Mouse (Mus musculus): Measurements from ENCODE around the gene Scd1. TPM values are rescaled to one million over a fixed set of nuclear protein-coding genes. Genes with fewer than 3 reads are reported as not detected.

The Scd1 gene
- 100 to 1,000 TPM; 141 to 168 TPM for total RNA-seq (2021)

DNA sequence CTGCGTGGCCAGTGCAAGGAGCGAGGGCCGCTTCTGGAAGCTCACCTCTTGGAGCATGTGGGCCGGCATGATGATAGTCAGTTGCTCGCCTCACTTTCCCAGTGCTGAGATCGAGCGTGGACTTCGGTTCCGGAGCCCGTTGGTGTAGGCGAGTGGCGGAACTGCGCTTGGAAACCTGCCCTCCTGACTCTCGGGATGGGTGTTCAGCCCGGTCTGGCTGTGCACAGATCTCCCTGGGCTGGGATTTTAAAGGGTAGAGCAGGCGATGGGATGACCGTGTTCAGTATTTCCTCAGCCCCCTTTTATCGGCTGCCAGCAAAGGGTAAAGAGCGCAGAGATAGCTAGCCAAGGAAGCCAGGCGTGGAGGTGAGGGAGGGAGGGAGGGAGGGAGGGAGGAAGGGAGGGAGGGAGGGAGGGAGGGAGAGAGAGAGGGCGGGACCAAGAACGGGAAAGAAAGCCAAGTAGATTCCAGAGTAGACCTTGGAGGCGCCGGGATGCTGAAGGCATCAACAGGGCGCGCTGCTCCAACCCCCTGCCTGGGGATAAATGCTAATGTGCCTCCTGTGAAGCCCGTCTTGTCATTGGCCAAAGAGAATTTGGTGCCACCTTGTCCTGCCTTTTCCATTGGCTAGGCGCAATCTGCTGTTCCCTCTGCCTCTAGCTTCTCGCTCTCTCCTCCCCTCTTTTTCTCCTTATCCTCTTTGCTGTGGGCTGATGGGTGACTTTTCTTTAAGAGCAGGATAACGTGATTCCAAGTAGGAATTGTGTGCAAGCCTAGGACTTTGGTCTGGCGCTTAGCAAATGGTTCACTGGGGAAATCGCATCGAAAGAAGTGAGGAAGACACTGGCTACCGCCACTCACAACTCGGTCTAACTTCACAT is at the start of gene Scd1:
TSS of gene Scd1 (minus strand) at position 539 of the 882 bp plus-strand sequence.
- intact Hi-C loops (cut with DNase I) = loop anchor here (5.0 kb wide), 2 partner anchors 110 to 160 kb away; no protein-coding TSS in a partner anchor
- peak; percentile 68 to 72 for DNase-seq (ENCODE audit: low spot score in 2 of 2)

DNA sequence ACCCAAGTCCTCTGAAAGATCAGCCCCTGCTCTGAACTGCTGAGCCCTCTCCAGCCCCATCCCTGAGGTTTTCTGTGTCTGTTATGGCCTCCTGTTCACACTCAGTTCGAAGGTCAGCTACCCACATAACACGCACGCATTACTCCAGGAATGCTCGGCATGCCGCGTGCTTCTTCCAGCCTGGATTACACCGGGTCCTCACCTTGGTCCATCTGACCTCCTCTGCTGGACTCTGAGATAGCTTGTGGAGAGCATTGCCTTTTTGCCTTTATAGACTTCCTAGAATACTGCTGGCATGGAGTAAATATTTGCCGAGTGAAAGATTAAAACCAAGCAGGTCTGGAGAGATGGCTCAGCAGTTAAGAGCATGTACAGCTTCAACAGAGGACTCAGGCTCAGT is 47.7 kb upstream of the Scd1 start:
- intact Hi-C loops (cut with DNase I) = no loop called here

DNA sequence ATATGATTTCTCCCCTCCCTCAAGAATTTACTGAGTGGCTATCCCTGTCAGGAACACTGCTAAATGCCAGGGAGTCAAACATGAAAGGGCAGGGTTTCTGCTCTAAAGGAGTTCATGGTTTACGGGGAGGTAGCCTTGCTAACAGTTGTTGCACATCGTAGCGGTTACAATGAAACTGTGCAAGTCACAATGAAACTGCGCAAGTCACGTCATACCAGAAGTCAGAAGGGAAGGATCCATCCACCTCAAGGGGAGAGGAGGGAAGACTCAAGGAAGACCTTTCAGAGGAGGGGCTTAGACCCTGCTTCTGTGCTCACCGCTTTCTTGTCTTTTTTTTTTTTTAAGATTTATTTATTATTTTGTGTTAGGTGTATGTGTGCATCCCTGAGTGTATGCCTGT is 47.2 kb upstream of the Scd1 start:
- intact Hi-C loops (cut with DNase I) = no loop called here
- no peak for DNase-seq (ENCODE audit: low spot score in 2 of 2)

More for the DNA sequence above, 47.7 kb upstream of the Scd1 start:
- DNase-seq (ENCODE audit: low spot score in 2 of 2) = no peak

DNA sequence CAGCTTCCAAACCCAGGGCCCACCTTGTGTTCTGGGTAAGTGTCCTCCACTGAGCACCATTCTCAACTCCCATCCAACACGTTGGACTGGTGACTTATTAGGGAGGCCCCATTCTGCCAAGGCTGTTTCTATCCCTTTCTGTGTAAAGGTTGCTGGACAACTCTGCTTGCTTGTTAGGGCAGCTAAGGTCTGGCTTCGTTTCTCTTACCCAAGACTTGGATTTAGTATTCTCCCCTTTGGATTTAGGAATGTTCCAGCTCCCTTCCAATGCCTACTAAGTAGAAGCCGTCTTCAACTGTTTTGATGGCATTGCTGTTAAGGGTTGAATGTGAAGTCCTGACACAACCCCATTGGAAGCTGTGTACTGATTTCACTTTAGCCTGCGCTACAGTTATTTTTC is 40.2 kb upstream of the Scd1 start:
- DNase-seq (ENCODE audit: low spot score in 2 of 2) = no peak
- intact Hi-C loops (cut with DNase I) = no loop called here

DNA sequence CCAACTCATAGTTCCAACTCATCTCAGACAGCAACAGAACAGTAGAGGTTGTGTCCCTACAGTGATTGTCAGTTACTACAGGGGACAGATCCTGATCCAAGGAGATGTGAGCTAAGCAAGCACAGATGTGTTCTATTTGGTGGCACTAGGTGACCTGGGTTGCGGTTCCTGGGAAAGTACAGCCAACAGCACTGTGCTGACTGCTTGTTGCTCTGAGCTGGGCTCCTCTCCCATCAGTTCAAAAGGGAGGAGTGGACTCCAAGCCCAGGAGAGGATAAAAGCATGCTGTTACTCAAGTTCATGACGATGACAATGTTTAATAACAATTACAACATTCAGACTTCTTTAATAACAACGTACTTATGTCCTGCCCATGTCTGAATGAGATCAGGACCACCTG is 38.1 kb upstream of the Scd1 start:
- no peak for DNase-seq (ENCODE audit: low spot score in 2 of 2)
- intact Hi-C loops (cut with DNase I) = no loop called here

DNA sequence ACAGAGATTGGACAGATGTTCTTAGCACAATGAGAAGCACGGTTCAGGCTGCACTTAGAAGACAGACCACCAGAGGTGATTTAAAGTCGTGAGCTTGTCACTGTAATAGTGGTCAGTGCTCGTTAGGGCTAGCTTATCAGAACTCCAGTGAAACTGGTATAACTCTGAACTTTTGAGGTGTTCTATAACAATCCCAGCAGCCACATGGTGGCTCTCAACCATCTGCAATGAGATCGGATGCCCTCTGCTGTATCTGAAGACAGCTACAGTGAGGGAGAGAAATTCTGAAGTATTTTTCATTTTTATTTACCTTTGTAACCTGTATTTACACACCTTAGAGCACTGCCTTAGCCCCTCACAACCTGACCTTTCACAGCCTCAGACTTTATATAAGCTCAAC is 31.6 kb upstream of the Scd1 start:
- DNase-seq (ENCODE audit: low spot score in 2 of 2) = no peak
- intact Hi-C loops (cut with DNase I) = no loop called here

DNA sequence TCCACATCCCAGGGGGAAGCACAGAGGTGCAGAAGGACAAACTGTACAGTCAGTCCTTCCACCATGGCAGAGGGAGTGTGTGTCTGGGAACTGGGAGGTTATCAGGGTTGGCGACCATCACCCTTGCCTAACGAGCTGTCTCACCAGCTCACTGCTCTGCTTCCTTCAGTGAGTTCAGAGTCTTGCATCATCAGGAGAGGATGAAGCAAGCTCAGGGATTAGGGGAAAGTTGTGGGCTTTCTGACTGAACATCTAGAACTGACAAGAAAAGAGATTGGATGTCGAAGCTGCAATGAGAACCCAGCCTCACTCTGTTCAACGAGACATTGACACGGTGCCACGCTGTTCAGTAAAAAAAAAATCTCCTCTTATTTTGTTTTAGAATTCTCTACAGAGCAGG is 30.3 kb upstream of the Scd1 start:
- intact Hi-C loops (cut with DNase I) = no loop called here
- DNase-seq (ENCODE audit: low spot score in 2 of 2) = no peak

DNA sequence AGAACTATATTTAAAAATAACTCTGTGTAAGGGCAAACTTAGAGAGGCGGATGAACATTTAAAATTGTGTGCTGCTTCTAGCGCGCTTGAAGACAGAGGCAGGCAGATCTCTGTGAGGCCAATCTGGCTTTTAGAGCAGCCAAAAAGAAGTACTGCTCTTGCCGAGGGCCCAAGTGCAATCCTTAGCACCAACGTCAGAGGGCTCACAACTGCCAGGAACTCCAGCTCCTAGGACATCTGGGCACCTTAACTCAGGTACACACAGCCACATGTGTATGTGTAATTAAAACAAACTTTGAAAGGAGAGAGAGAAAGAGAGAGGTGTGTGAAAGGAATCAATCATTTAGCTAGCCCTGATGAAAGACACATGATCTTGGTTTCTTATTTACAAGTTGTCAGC is 24.4 kb upstream of the Scd1 start:
- no peak for DNase-seq (ENCODE audit: low spot score in 2 of 2)
- intact Hi-C loops (cut with DNase I) = no loop called here

DNA sequence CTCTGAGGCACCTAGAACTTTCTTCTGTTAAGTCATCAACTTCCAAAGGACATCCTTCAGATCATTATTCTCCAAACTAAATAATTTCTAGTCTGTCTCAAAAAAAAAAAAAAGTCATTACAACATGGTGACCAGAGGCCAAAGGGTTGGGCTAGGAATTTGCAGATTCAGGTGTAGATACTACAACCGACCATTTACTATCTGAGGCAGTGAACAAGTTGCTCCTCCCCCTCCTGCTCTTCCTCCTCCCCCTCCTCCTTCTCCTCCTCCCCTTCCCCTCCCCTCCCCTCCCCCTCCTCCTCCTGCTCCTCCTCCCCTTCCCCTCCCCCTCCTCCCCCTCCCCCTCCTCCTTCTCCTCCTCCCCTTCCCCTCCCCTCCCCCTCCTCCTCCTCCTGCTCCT is 20.0 kb upstream of the Scd1 start:
- no peak for DNase-seq (ENCODE audit: low spot score in 2 of 2)
- intact Hi-C loops (cut with DNase I) = no loop called here

DNA sequence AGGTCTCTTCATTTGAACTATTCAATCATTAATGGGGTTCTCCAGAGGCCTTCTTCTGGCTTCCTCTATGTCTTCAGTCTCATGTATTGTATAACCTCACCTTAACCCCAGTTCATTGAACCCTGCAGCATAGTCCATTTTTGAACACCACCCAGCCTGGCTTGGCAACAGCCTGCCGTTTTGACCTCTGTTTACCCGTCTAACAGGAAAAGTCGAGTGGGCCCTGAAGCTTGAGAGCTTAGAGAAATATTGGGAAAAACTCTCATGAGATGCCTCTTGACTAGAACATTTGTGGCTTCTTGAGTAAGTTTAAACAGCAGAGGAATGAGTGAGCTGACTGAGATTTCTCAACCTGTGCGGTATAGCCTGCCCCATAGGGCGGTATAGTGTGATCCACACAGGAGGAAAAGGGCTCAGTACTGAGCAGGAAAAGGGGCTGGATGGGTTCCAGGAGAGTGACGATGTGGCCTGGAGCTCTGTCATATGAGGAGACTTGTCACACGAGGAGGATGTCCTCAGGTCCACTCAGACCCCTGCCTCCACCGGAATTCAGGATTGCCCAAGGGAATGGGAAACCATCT is 14.5 kb upstream of the Scd1 start:
- intact Hi-C loops (cut with DNase I) = no loop called here
- no peak for DNase-seq (ENCODE audit: low spot score in 2 of 2)

DNA sequence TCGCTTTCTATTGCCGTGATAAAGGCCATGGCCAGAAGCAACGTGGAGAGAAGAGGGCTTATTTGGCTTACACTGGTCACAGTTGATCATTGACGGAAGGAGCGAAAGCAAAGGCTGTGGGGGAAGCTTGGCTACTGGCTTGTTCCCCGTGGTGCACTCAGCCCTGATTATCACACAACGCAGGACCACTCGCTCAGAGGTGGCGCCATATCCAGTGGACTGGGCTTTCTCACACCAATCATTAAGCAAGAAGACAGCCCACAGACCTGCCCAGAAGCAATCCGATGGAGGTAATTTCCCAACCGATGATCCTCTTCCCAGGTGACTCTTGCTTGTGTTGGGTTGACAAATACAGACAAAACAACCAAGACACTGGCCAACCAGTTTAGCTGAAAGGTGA is 11.9 kb upstream of the Scd1 start:
- DNase-seq (ENCODE audit: low spot score in 2 of 2) = no peak
- intact Hi-C loops (cut with DNase I) = loop anchor here (2.0 to 10.0 kb wide), 2 partner anchors 47 to 225 kb away; partner anchors contain the start of gene Pkd2l1

DNA sequence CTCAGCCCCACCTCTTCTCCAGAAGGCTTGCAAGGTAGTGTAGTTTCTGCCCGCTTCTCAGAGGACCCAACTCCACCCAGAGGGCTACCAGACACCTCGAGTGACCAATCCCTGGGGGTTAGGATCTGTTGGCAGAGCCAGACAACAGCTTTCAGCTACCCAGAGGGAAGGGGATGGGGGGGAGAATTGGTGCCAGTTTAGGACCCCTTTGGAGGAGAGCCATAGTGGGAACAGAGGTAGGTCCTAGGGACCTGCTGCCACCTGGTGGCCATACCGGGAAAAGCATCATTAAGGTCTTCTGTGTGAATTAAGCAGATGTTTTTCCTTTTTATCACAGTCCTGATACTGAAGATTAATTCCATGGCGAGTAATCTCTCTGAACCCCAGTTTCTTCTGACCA is 11.3 kb upstream of the Scd1 start:
- intact Hi-C loops (cut with DNase I) = loop anchor here (2.0 to 10.0 kb wide), 2 partner anchors 46 to 224 kb away; partner anchors contain the start of gene Pkd2l1
- peak; percentile 49 to 55 for DNase-seq (ENCODE audit: low spot score in 2 of 2)

DNA sequence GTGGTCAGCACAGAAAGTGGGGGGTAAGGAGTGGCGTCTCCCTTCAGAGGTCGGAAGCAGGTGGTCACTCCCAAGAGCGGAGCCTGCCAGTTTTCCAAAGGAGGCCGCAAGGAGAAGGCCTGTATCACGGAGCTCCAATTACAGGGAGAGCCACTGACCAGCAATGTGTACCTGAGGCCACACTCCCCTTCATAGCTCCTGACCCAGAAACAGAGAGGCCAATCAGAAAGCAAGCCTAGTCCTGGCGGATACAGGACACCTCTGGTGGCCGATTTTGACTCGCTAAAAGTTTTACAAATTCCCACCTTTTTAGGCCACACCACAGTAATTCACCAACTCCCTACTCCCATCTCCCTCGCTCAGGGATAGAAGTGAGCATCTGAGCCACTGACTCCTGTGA is 10.9 kb upstream of the Scd1 start:
- no peak for DNase-seq (ENCODE audit: low spot score in 2 of 2)
- intact Hi-C loops (cut with DNase I) = loop anchor here (2.0 to 10.0 kb wide), 2 partner anchors 46 to 224 kb away; partner anchors contain the start of gene Pkd2l1

DNA sequence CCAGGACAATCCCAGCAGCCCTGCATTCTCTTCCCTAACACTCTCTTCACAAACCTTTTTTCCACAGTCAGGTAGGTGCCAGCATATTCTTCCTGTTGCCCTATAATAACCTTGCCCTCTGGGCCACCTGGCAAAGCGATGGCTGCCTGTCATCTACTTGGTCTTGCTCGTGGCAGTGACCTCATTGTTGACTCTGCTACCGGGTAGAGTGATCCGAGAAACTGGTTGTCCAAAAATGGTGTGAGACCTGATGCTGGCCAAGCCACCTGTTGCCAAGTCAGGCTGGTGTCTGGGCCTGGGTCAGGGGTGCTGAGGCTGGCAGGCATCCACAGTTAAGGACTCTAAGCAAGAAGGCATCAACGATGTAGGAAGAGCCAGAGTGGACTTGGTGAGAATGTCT is 10.4 kb upstream of the Scd1 start:
- DNase-seq (ENCODE audit: low spot score in 2 of 2) = no peak
- intact Hi-C loops (cut with DNase I) = loop anchor here (2.0 to 10.0 kb wide), 2 partner anchors 45 to 223 kb away; partner anchors contain the start of gene Pkd2l1

DNA sequence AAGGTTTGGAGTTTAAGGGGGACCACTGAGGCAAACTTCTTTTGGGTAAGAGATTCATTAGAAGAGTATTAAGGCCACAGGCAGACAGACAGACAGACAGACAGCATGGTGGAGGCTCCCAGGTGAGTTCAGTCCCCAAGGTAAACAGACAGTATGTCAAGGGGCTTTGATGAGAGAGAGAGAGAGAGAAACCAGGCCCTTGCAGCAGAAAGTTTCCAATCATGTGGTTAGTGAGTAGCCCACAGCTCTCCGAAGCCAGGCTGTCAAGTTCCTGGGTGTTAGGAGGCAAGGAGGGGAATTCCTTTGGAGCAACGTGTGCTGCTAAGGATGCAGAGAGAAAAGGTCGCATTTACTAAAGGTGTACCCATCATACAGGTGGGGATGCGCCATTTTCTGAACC is 9.8 kb upstream of the Scd1 start:
- DNase-seq (ENCODE audit: low spot score in 2 of 2) = no peak
- intact Hi-C loops (cut with DNase I) = loop anchor here (10.0 kb wide), 1 partner anchor 223 kb away; the partner anchor contains the start of gene Pkd2l1

DNA sequence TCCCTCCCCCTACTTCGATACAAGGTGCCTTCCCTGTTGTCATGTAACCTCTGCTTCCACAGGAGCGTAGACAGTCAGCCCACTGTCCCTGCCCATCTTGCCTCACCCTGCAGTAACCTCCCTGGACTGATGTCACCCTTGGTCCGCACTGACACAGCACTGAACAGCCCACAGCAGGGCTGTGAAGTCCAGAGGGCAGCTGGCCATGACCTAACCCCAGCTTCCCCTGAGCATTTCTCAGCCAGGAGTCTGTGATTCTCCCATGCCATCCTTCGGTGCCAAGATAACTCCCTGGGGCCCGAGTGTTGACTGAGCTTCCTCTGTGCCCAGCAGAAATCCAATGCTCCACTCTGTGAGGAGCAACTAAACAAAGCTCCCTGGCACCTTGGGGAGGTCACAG is 8.6 kb upstream of the Scd1 start:
- no peak for DNase-seq (ENCODE audit: low spot score in 2 of 2)
- intact Hi-C loops (cut with DNase I) = loop anchor here (10.0 kb wide), 1 partner anchor 221 kb away; the partner anchor contains the start of gene Pkd2l1

DNA sequence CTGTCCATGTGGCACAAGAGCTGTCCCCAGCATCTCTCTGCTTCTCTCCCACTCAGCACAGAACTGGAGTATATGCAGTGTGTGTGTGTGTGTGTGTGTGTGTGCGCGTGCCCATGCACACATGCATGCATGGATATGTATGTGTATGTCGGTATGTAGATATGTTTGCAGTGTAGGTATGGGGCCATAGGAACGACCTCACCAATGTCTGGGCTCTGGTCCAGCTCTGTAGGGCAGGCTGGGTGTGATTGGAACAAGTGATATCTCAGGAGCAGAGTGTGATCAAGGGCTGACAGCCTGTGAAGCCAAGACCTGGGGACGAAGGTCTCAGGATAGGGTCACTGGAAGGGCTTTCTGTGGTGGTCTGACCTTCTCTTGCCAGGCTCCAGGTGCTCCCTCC is 7.8 kb upstream of the Scd1 start:
- intact Hi-C loops (cut with DNase I) = loop anchor here (10.0 kb wide), 1 partner anchor 221 kb away; the partner anchor contains the start of gene Pkd2l1

DNA sequence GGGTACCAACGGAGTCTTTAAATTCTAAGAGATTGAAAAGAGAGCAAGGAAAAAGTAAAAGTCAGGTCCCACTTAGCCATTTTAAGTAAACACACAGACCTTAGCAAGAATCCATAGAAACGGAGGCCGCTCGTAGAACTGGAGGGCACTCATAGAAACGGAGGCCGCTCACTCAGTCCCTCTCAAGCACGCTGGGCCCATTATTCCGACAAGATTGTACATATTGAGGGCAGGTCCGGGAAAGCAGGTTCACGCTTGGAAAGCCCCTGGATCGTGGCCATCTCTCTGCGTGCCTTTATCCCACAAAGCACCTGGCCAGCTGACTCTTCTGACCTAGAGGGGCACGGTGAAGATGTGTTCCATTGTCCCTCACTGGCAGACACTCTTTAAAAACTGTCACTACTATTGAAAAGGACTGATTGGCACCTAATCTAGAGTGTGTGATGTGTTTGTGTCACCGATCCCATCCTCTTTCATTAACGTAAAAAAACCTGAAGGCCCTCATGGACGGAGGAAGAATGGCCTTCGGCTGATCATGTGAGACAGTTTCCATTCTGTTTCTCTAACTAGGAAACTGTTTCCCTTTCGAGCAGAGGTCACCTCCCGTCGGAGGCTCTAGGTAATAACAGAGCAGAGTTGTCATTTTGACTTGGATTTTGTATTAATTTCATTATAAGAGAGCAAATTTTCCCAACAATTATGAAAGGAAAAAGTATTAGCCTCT is 2.8 kb upstream of the Scd1 start:
- no peak for DNase-seq (ENCODE audit: low spot score in 2 of 2)
- intact Hi-C loops (cut with DNase I) = loop anchor here (10.0 kb wide), 1 partner anchor 216 kb away; the partner anchor contains the start of gene Pkd2l1

More for the DNA sequence above, 7.8 kb upstream of the Scd1 start:
- DNase-seq (ENCODE audit: low spot score in 2 of 2) = no peak

DNA sequence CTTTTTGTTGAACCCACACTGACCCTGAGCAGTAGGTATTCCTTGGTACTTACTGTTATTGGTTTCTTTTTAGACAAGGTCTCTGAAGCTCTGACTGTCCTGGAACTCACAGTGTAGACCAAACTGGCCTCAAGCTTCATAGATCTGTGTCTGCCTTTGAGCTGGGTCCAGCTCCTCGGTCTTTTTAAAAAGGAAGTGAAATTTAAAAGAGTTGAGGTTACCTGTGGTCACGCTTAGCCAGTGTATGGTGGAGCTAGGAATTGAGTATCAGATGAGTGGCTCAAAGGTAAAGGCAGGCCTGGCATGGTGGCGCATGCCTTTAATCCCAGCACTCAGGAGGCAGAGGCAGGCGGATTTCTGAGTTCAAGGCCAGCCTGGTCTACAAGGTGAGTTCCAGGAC is 916 bp upstream of the Scd1 start:
- intact Hi-C loops (cut with DNase I) = loop anchor here (5.0 kb wide), 2 partner anchors 111 to 161 kb away; no protein-coding TSS in a partner anchor
- DNase-seq (ENCODE audit: low spot score in 2 of 2) = no peak

DNA sequence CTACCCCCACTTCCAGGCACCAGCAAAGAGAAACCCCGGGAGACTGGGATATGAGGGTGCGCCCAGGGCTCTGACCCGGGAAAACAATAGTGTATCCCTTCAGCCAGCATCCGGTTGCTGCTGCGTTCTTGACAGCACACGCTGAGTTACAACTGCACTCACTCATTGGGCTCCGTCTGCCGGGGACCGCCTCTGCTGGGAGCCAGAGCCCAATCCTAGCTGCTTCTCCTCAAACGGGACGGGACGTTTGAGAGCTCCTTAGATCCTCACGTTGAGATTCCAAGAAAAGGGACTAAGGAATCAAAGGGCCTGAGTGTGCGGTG is 505 bp upstream of the Scd1 start:
- intact Hi-C loops (cut with DNase I) = loop anchor here (5.0 kb wide), 2 partner anchors 111 to 161 kb away; no protein-coding TSS in a partner anchor
- peak; percentile 35 to 43 for DNase-seq (ENCODE audit: low spot score in 2 of 2)

Data from left cerebral cortex, postnatal 36 days (tissue).